Mouse (Mus musculus) liver, postnatal 0 days (tissue): ENCODE results near the gene Chd1l. TPM values are rescaled to one million over a fixed set of nuclear protein-coding genes. Genes with fewer than 3 reads are reported as not detected.
A peak's percentile ranks its signal among the peaks of the same experiment; 100 is the strongest.

Experiments
- ATAC-seq: fragments of 200-750 bp; cut with Nextera tagmentation; 2 replicates; pipeline ENCODE4 v1.8.0; 2017; ENCODE audit warnings: mild to moderate bottlenecking, moderate library complexity
- DNase-seq: peaks from one replicate; pipeline ENCODE4 v3.0.0-alpha.2; 2016
- H3K27ac ChIP-seq: fragments of 300-500 bp; sonication (generic); 2 replicates; pipeline ENCODE4 v1.5.1; 2014; ENCODE audit warnings: antibody characterized with exemption, moderate library complexity, mild to moderate bottlenecking, low read depth
- H3K27me3 ChIP-seq: fragments of 300-500 bp; sonication (generic); 2 replicates; pipeline ENCODE4 v1.6.1; 2014; ENCODE audit warnings: low read length, control low read depth, mixed read lengths; ENCODE audit not compliant: insufficient read depth
- H3K36me3 ChIP-seq: fragments of 300-500 bp; sonication (generic); replicated peaks from 2 replicates; pipeline ENCODE4 v1.6.1; 2014; ENCODE audit warnings: mild to moderate bottlenecking, control low read depth, low read length, moderate library complexity, mixed read lengths; ENCODE audit not compliant: insufficient read depth
- H3K4me1 ChIP-seq: fragments of 300-500 bp; sonication (generic); 2 replicates; pipeline ENCODE4 v1.6.1; 2014; ENCODE audit warnings: antibody characterized with exemption, mild to moderate bottlenecking, control low read depth; ENCODE audit not compliant: insufficient read depth
- H3K4me2 ChIP-seq: fragments of 300-500 bp; sonication (generic); 2 replicates; pipeline ENCODE4 v1.6.1; 2014; ENCODE audit warnings: low read depth, mild to moderate bottlenecking, low read length, moderate library complexity, mixed read lengths
- H3K4me3 ChIP-seq: fragments of 300-500 bp; sonication (generic); 2 replicates; pipeline ENCODE4 v1.5.1; 2014; ENCODE audit warnings: low read depth, low read length
- H3K9ac ChIP-seq: fragments of 300-500 bp; sonication (generic); replicated peaks from 2 replicates; pipeline ENCODE4 v1.6.1; 2014; ENCODE audit warnings: mild to moderate bottlenecking, moderate library complexity
- H3K9me3 ChIP-seq: fragments of 300-500 bp; sonication (generic); 2 replicates; pipeline ENCODE4 v1.6.1; 2016; ENCODE audit warnings: mild to moderate bottlenecking, control low read depth, low read length, mixed read lengths
- CTCF ChIP-seq: sonication (generic); IDR thresholded peaks from 2 replicates; pipeline ENCODE4 v1.5.1; 2016; ENCODE audit warnings: antibody characterized with exemption, low read depth
- EP300 ChIP-seq: IDR thresholded peaks from 2 replicates; pipeline ENCODE4 v1.6.1; 2016; ENCODE audit warnings: antibody characterized with exemption, low read depth, mild to moderate bottlenecking
- WGBS: fragments of 180-500 bp; shearing (Covaris S2); extraction: QIAGEN DNeasy Blood & Tissue Kit; methylation state at CpG from one replicate; pipeline ENCODE4 v1.1.7; 2014; ENCODE audit not compliant: insufficient replicate concordance; 5-methylcytosine and 5-hydroxymethylcytosine counted together
- polyA plus RNA-seq: library from polyadenylated mRNA; unstranded; fragments of >200 nt; fragmentation: Nextera tagmentation; extraction: Ambion mirVana; gene quantifications from 2 replicates; pipeline ENCODE4 v1.2.1, GENCODE M21; 2015

Chd1l gene
- 6.0 and 7.1 TPM in 2 replicates for polyA plus RNA-seq

- no peaks in the 10 kb centered on the region for H3K36me3 ChIP-seq
- peak within 1 kb of the TSS; percentile 89 for H3K27ac ChIP-seq
- H3K4me2 ChIP-seq = peak within 1 kb of the TSS; percentile 96
- no peaks in the 10 kb centered on the region for H3K27me3 ChIP-seq
- H3K4me3 ChIP-seq = peak within 1 kb of the TSS; percentile 88
- no peaks in the 10 kb centered on the region for H3K9me3 ChIP-seq
- DNase-seq (peak; percentile 94), ATAC-seq (peak; percentile 89)
- peak within 1 kb of the TSS; percentile 79 for H3K9ac ChIP-seq
- peaks cover 19% of the 10 kb centered on the region for H3K4me1 ChIP-seq
- TF ChIP-seq EP300 = no peak
- peak; percentile 98 for TF ChIP-seq CTCF
- WGBS = 3% methylated on average over 37 of the region's 56 CpGs
These were observed at the start of gene Chd1l for GRCm38 (mm10) chr3:97609845-97610410. Gene Chd1l (minus strand): TSS chr3:97610203.

GRCm38 (mm10) chr3:97659746-97660145 is 49.7 kb upstream of the Chd1l start:
- Histone ChIP-seq H3K27ac (no peak overlapping the region), H3K27me3 (no peaks in the 10 kb centered on the region), H3K4me2 (no peak overlapping the region), H3K9me3 (no peaks in the 10 kb centered on the region), H3K9ac (no peak overlapping the region), H3K4me3 (no peak overlapping the region), H3K4me1 (peaks cover 15% of the 10 kb centered on the region), H3K36me3 (peaks cover 12% of the 10 kb centered on the region)
- no peak for TF ChIP-seq EP300
- no peak for TF ChIP-seq CTCF
- 82% methylated on average over 7 of the region's 7 CpGs for WGBS
- ATAC-seq (no peak), DNase-seq (no peak)

GRCm38 (mm10) chr3:97658426-97659193 is 48.6 kb upstream of the Chd1l start:
- DNase-seq (no peak), ATAC-seq (peak; percentile 63)
- WGBS = 3% methylated on average over 32 of the region's 50 CpGs
- Histone ChIP-seq H3K4me3 (peak overlapping the region; percentile 93), H3K4me1 (peaks cover 15% of the 10 kb centered on the region), H3K36me3 (peaks cover 2% of the 10 kb centered on the region), H3K9ac (peak overlapping the region; percentile 61), H3K27me3 (no peaks in the 10 kb centered on the region), H3K9me3 (no peaks in the 10 kb centered on the region), H3K4me2 (peak overlapping the region; percentile 87), H3K27ac (0 out of 2 replicates have a peak overlapping the region, but pooled peaks have one; percentile 8)
- no peak for TF ChIP-seq CTCF
- TF ChIP-seq EP300 = no peak

GRCm38 (mm10) chr3:97657655-97658411 is 47.8 kb upstream of the Chd1l start, which contains the start of gene Prkab2:
Gene Prkab2 (plus strand): TSS chr3:97658193.
- TF ChIP-seq CTCF (no peak), EP300 (no peak)
- Histone ChIP-seq H3K4me2 (peak within 1 kb of the TSS; percentile 87), H3K4me3 (peak within 1 kb of the TSS; percentile 93), H3K9me3 (no peaks in the 10 kb centered on the region), H3K27me3 (no peaks in the 10 kb centered on the region), H3K27ac (peak within 1 kb of the TSS; percentile 56; the same call in 1 of the 2 replicates), H3K36me3 (no peaks in the 10 kb centered on the region; the same call in 1 of the 2 replicates), H3K4me1 (peaks cover 15% of the 10 kb centered on the region), H3K9ac (peak within 1 kb of the TSS; percentile 61)
- DNase-seq (peak; percentile 100), ATAC-seq (peak; percentile 93)
- 2% methylated on average over 51 of the region's 51 CpGs for WGBS

GRCm38 (mm10) chr3:97654901-97655300 is 44.9 kb upstream of the Chd1l start:
- 82% methylated on average over 8 of the region's 8 CpGs for WGBS
- no peak overlapping the region for H3K27ac ChIP-seq
- H3K27me3 ChIP-seq = no peaks in the 10 kb centered on the region
- H3K4me2 ChIP-seq = no peak overlapping the region
- no peak overlapping the region for H3K4me3 ChIP-seq
- H3K4me1 ChIP-seq = peaks cover 13% of the 10 kb centered on the region
- peaks cover 3% of the 10 kb centered on the region; the same call in 1 of the 2 replicates for H3K36me3 ChIP-seq
- no peak for ATAC-seq
- TF ChIP-seq CTCF (peak; percentile 69), EP300 (no peak)
- peak; percentile 49 for DNase-seq
- H3K9ac ChIP-seq = no peak overlapping the region
- no peaks in the 10 kb centered on the region for H3K9me3 ChIP-seq

GRCm38 (mm10) chr3:97653781-97654180 is 43.8 kb upstream of the Chd1l start:
- Histone ChIP-seq H3K27ac (no peak overlapping the region), H3K9ac (no peak overlapping the region), H3K4me1 (peaks cover 10% of the 10 kb centered on the region), H3K27me3 (no peaks in the 10 kb centered on the region), H3K4me2 (no peak overlapping the region), H3K4me3 (no peak overlapping the region), H3K9me3 (no peaks in the 10 kb centered on the region), H3K36me3 (peaks cover 7% of the 10 kb centered on the region; the same call in 1 of the 2 replicates)
- TF ChIP-seq CTCF (no peak), EP300 (no peak)
- 80% methylated on average over 5 of the region's 5 CpGs for WGBS
- ATAC-seq (no peak), DNase-seq (no peak)
